Mouse (Mus musculus) heart, adult 18-20 months (tissue): ENCODE data around the gene Mgrn1. TPM values are rescaled to one million over a fixed set of nuclear protein-coding genes. Genes with fewer than 3 reads are reported as not detected.
A peak's percentile ranks its signal among the peaks of the same experiment; 100 is the strongest.

ENCODE experiments used
- DNase-seq, 2 experiments: peaks; one replicate each; pipeline ENCODE4 v3.0.0; 2021 to 2022; ENCODE audit warnings: mixed read lengths in 1 of 2
- total RNA-seq, 2 experiments: library from RNA; stranded (reverse); gene quantifications; 2 replicates each; pipeline ENCODE4 v1.2.3; 2021

Mgrn1 gene
- total RNA-seq, 2 experiments from 2014 or later, result 165 to 167 TPM

DNA sequence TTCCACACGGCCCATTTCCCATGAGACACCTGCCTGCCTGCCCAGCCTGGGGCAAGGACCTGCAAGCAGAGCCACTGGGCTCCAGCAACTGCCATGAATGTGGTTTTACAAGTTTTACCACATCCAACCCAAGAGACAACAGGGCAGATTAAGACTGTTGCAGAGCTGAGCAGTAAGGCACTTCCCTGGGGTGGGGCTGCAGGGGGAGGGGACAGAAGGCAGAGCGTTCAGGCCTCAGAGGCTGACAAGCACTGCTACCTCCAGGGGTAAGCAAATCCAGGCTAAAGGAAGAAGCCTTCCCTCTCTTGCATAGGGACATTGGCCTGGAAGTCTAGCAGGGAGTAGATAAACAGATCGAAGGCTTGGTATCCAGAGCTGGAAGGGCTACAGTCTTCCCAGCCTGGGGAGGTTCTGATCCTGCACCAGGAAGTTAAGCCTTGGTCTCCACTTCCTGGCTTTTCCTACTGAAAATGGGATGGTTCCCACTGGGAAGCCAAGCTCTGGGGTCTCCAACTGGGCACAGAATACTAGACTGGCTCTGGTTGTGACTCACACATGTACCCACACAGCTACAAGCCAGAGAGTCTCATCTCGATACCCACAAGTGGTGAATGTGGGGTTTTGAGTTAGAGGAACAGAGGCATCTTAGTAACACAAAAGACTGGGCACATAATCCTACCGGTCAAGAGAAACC is 7.7 kb upstream of the Mgrn1 start:
- peak in 1 of 2 experiments; percentile 50 for DNase-seq

DNA sequence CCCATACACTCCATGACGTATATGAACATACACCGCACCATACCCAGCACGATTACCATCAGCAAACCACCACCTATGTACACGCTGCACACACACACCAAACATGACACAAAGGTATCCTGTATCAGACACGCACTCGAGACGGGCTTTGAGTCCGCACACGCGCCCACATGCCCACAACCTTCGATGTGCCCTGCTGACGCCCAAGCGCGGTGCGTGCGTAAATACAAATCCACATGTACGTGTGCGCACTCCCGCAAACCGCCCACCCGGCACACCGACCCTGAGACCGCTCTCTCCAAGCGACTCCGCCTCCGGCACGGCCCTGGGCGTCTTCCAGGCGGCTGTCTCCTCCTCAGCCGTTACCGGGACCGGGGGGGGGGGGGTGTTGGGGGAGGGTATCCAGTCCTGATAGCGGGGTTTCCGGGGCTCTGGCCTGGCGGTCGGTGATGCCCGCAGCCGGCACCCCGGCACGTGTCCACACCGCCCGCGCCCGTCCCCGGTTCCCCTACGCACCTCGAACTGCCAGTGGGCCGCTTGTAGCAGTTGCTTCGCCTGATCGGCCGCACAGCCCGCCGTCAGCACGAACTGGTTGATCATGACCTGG is 6.8 kb upstream of the Mgrn1 start:
- peak in 1 of 2 experiments; percentile 57 for DNase-seq

DNA sequence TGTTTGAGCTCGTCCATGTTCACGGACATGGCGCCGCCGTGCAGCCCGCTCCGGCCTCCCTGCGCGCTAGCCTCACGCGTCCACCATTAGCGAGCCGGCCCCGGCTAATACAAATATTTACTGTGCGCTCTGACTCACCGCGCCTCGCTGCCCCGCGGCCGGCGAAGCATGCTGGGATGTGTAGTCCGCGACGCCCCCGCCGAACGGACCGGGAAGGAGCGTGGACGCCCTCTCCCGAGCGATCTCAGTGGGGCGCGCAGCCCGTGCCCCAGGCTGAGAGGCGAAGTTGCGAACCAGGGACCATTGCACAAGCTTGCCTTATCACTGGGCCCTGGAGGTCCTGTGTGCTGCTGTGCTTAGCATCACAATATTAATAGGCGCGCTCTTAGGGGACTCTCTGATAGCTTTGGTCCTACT is 6.3 kb upstream of the Mgrn1 start:
- DNase-seq, result peak; percentile 93

DNA sequence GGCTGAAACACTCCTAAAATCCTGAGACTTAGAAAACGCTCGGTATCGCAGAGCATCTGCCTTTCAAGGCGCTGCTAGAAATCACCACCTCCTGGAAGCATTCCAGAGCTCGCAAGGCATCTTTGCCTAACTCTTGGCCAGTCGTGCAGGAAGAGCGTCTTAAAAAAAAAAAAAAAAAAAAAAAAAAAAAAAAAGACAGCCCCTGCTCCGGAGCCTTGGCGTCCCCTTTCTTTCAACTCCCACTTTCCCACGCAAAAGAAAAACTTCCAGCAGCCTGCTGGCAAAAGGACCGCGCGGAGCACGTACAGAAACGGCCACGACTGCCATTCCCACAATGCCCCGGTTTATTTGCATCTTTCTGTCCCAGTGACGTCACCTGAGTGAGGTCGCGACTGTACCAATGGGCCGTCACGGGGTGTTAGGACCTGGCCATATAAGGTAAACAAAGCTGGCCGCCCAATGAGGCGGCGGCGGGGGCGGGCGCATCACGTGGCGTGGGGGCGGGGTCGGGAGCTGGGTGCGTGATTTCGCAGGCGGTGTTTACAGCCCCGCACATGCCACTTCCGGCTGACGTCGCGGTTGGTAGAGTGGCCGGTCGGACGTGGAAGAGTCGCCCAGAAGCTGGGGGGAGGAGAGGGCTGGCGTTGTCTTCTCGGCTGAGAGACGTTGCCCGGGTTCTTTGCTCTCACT is 5.8 kb upstream of the Mgrn1 start, which contains the start of gene Ubald1:
Gene Ubald1 (minus strand): TSS at position 180 of the 690 bp plus-strand sequence.
- DNase-seq, result peak; percentile 97 to 99

DNA sequence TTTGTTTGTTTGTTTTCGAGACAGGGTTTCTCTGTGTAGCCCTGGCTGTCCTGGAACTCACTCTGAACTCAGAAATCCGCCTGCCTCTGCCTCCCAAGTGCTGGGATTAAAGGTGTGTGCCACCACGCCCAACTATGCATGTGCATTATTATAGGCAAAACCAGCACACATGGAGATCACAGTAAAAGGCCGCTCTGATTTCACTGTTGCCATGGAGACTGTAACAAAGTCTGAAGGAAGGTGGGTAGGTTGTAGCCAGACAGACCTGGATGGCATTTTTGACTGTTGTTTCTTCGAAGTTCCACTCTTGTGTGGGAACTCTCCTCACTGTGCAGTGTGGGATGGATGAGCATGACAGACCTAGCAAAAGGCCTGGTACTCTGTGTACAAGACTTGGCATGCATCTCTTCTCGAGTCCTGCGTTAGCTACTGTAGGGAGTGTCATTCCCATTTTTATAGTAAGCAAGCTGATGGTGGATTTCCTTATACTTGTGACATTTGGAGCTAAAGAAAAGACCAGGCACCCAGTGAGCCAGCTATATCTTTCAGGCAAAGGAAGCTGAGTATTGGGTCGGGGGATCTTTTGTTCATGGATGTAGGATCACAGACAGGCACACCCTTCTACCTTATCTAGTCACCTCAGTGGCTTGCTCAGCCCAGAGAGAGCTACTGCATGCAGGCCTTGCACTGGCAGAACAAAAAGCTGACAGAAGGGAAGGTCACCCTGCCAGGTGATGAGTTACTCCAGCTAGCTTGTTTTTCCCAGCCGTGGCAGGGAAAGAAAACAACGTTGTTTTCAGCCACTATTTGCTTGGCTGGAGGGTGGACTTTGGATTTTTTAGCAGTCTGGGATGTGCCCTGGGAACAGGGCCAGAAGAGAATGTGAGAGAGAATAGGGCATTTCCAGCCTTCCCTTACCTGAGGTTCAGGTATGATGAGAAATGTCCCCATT is 4.4 kb upstream of the Mgrn1 start:
- DNase-seq, result no peak

DNA sequence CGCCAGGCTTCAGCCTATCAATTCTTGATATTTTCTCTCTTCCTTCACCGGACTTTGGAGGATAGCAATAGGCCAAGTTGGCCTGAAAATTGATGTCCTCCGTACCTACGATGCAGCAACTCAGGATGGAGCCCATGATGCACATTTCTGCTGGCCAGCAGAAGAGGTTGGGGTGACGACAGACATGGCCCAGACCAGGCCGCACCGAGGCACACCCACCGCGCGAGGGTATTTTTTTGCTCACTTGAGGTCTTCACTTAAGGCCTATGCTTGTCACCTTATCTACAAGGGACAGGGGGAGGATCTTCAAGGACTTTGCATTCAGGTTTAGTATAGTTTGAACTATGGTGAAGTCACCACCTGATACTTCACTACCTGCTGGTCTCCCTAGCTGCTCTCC is 1.1 kb upstream of the Mgrn1 start:
- DNase-seq, result no peak

DNA sequence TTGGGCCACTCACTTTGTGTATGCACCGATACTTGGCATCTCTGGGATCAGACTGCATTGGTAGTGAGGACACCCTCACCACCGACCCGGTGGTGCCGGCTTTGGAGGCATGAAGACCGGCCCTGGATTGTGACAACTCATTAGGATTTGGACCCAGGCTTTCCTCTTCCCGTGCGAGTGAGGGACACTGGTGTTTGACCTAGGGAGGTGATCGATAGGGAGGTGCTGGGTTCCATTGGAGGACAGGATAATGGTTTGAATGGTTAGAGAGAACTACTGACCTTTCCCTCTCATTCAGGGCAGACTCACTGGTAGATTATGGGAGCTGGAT is 606 bp downstream of the Mgrn1 start:
- no peak for DNase-seq

DNA sequence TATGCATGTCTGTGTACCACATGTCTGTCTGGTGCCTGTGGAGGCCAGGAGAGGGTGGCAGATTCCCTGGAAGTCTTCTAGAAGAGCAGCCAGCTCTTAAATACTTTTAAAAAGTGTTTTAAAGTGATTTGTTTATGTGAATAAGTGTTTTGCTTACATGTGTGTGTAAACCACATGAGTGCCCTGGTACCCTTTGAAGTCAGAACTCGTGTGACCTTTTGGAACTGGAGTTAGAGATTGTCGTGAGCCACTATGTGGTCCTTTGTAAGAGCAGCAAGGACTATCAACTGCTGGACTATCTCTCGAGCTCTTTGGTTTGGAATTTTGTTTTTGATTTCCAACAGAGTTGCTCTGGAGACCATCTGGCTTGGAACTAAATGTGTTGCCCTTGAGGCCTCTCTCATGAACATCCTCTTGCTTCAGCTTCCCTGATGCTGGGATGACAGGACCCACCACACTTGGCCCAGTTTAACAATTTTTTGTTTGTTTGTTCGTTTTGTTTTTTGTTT is 4.2 kb downstream of the Mgrn1 start:
- peak; percentile 57 to 63 for DNase-seq

DNA sequence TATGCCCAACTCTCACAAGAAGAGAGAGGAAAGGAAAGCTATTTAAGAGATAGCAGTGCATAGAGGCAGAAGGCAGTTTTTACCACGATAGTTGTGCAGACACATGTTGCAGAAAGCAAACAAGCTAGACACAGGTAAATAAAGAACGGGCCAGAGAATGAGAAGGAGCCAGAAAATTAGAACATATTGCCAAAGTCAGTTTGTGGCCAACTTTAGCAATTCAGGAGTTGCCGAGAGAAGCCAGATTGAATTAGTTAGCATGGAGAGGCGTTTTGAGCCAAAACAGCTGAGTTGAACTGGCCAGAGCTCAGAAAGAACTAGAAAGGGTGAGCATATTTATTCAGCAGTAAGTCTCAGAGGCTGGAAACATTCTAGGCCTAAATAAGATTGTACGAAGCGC is 6.1 kb downstream of the Mgrn1 start:
- DNase-seq, result no peak

DNA sequence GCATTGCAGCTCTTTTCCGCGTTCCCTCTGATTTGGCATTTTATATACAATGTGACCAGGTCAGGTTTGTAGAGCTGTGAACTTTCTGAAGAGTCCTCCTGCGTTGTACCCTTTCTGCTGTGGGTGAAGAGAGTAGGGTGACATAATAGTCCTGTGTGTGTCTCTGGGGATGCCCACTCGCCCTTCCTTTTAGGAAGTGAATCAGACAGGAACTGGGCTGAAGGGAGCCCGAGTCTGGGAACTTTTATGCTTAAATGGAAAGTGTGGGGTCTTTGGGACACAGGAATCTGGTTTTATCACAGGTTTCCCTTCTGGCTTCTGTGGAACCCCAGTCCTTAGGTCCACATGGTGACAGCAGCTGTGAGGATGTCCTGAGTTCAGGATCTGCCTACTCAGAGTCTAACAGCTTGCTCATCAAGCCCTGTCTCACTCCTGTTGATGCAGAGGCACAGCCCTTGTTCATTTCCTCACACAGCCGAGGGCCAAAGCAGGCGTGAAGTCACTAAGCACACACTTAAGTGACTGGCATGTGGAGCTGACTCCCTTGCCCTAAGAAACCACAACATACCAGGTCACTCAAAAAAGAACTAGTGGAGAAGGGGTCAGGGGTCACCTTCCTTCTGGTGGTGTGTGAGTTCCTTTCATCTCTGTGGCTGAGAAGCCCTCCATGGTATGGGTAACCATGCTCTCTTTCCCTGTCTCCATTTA is 8.3 kb downstream of the Mgrn1 start:
- DNase-seq, result peak in 1 of 2 experiments; percentile 57

DNA sequence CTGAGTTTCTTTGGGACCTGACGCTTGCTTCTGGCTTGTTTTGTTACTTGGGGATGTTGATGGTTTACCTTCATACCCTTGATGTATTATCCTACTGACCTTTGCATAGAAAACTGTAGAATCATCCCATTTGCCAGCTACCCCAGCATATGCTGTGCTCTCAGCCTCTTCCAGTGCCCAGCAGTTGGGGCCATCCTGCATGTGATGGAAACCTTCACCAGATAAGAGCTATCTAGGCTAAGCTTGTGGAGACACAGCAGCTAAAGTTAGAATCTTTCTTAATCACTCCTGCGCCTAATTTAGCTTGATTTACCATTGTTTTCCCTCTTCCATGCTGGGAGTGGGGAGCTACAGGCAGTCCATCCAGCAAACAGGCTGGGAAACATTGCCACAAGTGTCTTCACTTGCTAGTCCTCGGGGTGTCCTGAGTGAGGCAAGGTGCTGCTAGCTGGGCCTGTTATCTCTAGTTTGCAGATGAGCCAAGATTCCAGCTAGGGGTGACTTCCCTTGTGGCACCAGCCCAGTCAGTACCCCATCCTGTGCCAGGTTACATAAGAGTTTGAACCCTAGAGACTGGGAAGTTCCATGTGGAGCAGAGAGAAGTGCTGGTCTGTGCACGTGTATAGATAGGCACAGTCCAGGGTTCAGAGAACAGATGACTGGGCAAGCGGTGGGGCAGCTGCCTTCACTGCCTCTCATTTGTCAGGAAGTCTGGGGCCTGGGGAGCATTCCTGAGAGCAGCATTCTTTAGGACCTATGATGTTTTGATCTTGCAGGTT is 10.4 kb downstream of the Mgrn1 start:
- peak; percentile 83 to 88 for DNase-seq

DNA sequence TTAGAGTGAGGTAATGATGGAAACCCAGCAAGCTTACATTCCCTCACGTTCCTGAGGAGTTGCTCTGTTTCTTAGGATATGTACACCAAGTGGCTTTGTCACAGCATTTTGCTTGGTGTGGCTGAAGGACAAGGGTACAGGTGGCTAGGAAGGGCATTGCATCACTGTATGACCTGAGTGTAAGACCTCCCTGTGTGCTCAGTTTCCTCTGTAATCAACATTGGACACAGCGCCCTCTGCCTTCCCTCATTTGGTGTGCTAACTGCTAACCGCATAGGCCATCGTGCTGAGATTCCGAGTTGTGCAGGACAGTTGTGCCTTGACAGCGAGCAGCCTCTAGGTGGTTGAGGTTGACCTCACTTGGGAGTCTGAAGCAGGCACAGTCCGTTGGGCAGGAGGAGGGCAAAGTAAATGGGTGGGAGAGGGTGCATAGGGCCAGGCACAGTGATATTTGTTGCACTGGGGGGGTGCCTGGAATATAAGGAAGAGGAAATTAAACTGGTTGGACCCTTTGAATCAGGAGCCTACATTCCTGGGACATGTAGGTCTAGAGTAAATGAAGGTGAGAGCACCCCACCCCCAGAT is 11.2 kb downstream of the Mgrn1 start:
- no peak for DNase-seq

DNA sequence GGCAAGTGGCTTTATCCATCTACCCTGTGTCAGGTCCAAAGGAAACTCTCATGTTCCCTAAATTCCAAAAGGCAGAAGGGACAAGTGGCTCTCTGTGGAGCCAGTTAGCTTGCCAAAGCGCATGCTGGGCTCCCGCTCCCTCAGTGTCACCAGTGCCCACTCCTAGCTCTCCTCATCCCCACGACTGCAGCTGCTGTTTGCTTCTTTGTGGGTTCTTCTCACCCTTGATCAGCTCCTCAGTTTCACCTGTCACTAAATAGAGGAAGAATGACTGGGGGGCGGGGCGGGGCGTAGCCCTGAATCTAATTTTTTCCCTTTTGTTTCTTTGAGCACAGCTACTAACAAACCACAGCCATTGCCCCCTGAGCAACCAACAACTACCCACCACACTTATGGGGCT is 12.8 kb downstream of the Mgrn1 start:
- no peak for DNase-seq

DNA sequence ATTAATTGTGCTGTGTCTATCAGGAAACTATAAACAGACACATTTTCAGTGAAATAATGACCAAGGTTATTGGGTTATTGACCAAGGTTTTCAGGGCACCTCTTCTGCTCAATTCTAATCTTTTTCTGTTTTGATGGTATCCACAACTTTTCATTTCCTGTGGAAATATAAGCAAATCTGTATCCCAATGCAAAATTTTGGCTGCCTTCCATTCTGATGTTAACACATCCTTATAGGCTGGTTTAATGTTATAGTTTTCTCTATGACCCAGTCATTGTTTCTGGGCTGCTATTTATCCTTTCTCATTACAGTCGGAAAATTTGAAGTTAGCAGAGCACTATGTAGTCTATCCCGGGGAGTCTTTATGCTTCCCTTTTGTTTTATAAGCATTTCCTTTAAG is 13.7 kb downstream of the Mgrn1 start:
- no peak for DNase-seq

DNA sequence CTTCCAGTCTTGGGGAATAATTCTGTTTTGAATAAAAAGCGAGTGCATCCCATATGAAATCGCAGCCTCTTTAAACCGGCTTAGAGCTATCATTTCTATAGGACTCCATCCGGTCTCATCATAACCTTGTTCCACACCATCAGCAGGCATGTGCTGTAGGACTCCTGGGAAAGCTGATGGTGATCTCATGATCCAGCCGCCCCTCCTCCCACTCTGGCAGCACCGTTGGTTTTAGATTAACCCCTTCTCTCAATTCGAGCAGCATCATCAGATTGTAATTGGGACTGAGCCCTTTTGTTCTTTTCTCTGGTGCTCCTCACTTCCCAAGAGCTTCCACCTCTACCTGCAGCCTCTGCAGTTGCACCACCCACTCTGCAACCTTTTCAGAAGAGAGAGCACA is 15.1 kb downstream of the Mgrn1 start:
- no peak for DNase-seq

DNA sequence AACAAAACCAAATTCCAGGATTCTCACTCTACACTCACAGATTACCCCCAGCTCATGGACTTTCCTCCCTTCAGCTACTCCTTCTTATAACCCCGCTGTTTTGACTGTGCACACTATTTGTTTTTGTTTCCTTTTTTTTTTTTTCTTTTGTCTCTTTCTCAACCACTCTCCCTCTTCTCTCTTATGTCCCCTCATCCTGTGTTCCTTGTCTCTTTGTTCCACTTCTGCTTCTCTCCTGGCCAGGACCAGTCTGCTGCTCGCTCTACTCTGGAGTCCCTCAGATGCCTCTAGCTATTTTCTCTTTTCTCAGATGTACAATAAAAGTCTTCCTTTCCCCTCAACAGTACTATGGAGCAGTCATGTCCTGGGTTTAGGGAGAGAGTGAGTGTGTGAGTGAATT is 16.3 kb downstream of the Mgrn1 start:
- DNase-seq, result no peak

DNA sequence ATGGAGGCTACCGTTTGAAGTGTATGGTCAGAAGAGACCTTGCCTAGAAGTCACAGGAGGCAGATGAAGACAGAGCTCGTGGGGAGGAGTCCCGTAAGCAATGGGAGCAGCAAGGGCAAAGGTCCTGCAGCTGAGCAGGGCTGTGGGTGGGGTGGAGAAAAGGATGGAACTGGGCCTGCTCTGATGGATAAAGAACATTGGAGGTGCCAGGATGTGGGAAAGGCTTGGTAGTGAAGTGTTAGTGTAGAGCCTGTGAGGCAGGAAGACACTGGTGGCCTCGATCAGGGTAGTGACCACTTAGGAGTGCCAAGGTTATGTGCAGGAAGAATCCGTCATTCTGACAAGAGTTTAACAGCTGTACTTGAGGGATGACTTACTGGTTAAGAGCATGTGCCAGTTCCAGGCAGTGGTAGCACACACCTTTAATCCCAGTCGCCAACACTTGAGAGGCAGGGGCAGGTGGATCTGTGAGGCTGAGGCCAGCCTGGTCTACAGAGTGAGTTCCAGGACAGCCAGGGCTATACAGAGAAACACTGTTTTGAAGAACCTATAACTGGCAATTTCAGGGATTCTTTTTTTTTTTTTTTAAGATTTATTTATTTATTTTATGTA is 17.5 kb downstream of the Mgrn1 start:
- DNase-seq, result no peak

DNA sequence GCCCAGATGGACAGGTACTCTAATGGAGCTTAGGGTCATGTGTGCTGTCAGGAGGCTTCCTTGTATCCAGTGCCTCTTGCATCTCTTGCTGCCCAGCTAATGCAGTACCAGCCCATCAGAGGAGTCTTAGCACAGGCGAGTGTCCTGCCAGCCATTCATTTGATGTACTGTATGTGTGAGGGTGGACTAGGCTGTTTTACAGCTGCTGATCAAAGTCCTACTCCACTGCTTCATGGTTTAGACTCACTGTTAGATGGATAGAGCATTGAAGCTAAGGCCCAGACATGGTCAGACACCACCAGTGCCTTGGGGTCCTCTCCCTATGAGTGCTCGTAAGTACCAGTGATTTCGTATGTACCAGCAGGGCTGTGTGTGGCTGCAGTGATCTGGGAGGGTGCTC is 18.8 kb downstream of the Mgrn1 start:
- no peak for DNase-seq

DNA sequence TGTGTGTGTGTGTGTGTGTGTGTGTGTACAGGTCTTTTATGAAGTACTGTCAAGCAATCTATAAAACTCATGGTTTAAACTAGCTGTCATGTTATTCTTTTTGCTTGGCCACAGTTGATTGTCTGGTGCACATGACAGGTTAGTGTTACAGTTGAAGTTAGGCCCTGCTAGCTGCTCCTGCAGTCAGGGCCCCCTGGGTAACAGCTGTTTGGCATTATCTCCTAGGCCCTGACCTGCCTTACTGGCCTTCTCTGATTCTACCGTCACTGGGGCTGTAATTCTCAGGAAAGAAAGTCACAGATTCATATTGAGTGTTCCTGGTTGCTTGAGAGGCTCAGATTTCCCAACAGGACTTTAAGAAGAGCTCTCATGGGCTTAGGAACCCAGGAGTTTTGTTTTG is 19.5 kb downstream of the Mgrn1 start:
- DNase-seq, result no peak

DNA sequence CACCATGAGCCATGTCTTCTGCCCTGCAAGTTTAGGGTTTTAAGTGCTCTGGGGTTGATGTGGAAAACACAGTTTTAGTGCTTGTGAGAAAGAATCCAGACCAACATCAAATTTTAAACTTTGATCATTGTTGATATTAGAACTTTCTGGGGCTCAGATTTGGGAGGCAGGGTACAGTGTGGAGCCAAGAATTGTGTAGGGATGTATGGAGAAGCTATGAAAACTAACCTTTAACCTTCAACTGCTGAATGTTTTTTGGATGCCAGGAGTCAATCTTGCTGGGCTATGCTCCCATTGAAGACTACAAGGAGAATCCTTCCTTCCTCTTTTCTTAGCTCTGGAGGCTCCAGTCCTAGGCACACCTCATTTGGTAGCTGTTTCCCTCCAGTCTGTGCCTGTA is 20.5 kb downstream of the Mgrn1 start:
- no peak for DNase-seq
